Mouse (Mus musculus) erythroblast, embryonic 14.5 days (primary cell): ENCODE measurements around the gene Lgals4.

Experiments
- GATA1 ChIP-seq: IDR thresholded peaks from 2 replicates; pipeline ENCODE4 v1.6.1; 2012; ENCODE audit warnings: low read length, inconsistent platforms, mixed read lengths
- TAL1 ChIP-seq: IDR thresholded peaks from 3 replicates; pipeline ENCODE4 v1.6.1; 2012; ENCODE audit warnings: low read length, inconsistent platforms, mixed read lengths

DNA sequence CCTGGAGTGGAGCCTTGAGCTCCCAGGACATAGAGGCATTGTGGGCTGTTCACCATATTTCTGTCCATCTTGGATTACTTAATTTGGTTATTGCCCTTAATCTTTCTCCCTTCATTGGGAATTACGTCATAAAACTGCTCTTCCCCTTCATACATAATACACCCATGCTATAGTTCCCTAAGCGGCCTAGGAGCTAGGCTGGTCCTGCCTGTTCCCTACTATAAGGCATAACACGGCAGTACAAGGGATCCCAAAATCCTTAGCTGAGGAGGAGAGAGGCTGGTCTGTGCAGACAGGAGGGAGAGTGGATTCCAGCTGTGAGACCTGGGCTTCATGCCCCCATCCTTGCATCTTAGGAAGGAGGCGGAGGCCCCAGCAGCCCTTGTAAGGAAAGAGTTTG lies 15.7 kb upstream of the Lgals4 start:
- TF ChIP-seq GATA1 (no peak), TAL1 (no peak)
